In genomic region chr3:60056451-60056850, GRCm38 (mm10) we compare ENCODE assay signal across 10 mouse cellular contexts. TPM values are rescaled to one million over a fixed set of nuclear protein-coding genes. Genes with fewer than 3 reads are reported as not detected.
DNase-seq lines count a peak whose midpoint lies in the region; ATAC-seq and TF ChIP-seq lines count a peak whose summit lies in the region.
"Had no signal": no experiment of that assay in that cellular context is flagged by ENCODE, and none has a peak within 500 bp of the region (broad histone marks: within the 10 kb centered on the region; RNA-seq: fewer than 3 reads in every experiment).

No protein-coding gene starts in this region.

- H3K9ac ChIP-seq in embryonic facial prominence, embryonic 14.5 days (ENCODE audit: low read depth, low read length) = no peak overlapping the region
- H3K9ac ChIP-seq: liver, embryonic 13.5 days had no signal

- H3K36me3 ChIP-seq in embryonic facial prominence, embryonic 14.5 days (ENCODE audit: control insufficient read depth, insufficient read depth, low read length) = no peaks in the 10 kb centered on the region
- H3K36me3 ChIP-seq: liver, embryonic 13.5 days had no signal

- no peak overlapping the region for H3K27ac ChIP-seq in layer of hippocampus, adult 2 months
- no peak overlapping the region for H3K27ac ChIP-seq in embryonic facial prominence, embryonic 14.5 days (replicated peaks; ENCODE audit: low read depth, low read length)
- H3K27ac ChIP-seq: liver, embryonic 13.5 days had no signal

- WGBS in embryonic facial prominence, embryonic 14.5 days = 25% methylated on average over 3 of the region's 3 CpGs

- H3K27me3 ChIP-seq in embryonic facial prominence, embryonic 14.5 days (replicated peaks; ENCODE audit: control insufficient read depth, insufficient read depth, low read length) = no peaks in the 10 kb centered on the region
- H3K27me3 ChIP-seq: liver, embryonic 13.5 days had no signal

- no peak for ATAC-seq in embryonic facial prominence, embryonic 14.5 days (ENCODE audit: low read depth)
- ATAC-seq in megakaryocyte-erythroid progenitor cell, adult 5-6 weeks (replicated peaks; ENCODE audit: low FRiP score, low TSS enrichment, poor library complexity, severe bottlenecking) = no peak

- H3K4me3 ChIP-seq in layer of hippocampus, adult 2 months = no peak overlapping the region
- H3K4me3 ChIP-seq in embryonic facial prominence, embryonic 14.5 days (ENCODE audit: low read depth, low read length) = no peak overlapping the region
- H3K4me3 ChIP-seq: liver, embryonic 13.5 days had no signal

- TF ChIP-seq CTCF in layer of hippocampus, adult 2 months (conservative IDR thresholded peaks at IDR 0.05) = peak; percentile 86

- peak; percentile 31 for DNase-seq in cerebellum, adult 9-10 months
- no peak for DNase-seq in cerebellum, postnatal 4 days (ENCODE audit: low spot score in 2 of 2)
- DNase-seq in layer of hippocampus, adult 2 months (ENCODE audit: low spot score in 2 of 2) = no peak
- DNase-seq in layer of hippocampus, adult 8-10 months (ENCODE audit: low spot score in 2 of 2) = no peak
- DNase-seq in B cell, adult 2 months = peak; percentile 11 to 31
- peak; percentile 63 for DNase-seq in embryonic facial prominence, embryonic 14.5 days (ENCODE audit: low spot score)
- DNase-seq in heart, adult 8-10 months (ENCODE audit: low spot score) = no peak
- DNase-seq: liver, embryonic 13.5 days had no signal

- H3K9me3 ChIP-seq in embryonic facial prominence, embryonic 14.5 days (ENCODE audit: control insufficient read depth, low read length) = no peaks in the 10 kb centered on the region
- H3K9me3 ChIP-seq: liver, embryonic 13.5 days had no signal

- H3K4me2 ChIP-seq in embryonic facial prominence, embryonic 14.5 days (ENCODE audit: low read depth, low read length) = no peak overlapping the region
- H3K4me2 ChIP-seq: liver, embryonic 13.5 days had no signal

- no peaks in the 10 kb centered on the region for H3K4me1 ChIP-seq in embryonic facial prominence, embryonic 14.5 days (ENCODE audit: control insufficient read depth, insufficient read depth, low read length)
- H3K4me1 ChIP-seq: liver, embryonic 13.5 days had no signal

RNA-seq across cellular contexts. Expression of gene Sucnr1, which starts 25.2 kb away (rescaled TPM):
- total RNA-seq in layer of hippocampus, adult 2 months (2021) = not detected
- not detected for total RNA-seq in layer of hippocampus, adult 8-10 months (2022)
- polyA plus RNA-seq in embryonic facial prominence, embryonic 14.5 days (2014; fragmentation: Nextera tagmentation; extraction: Ambion mirVana) = 0.47 and 1.6 TPM in 2 replicates
- total RNA-seq in megakaryocyte-erythroid progenitor cell, adult 5-6 weeks (2014; fragmentation: Nextera tagmentation) = not detected in 2 replicates
- not detected in 2 replicates for total RNA-seq in megakaryocyte-erythroid progenitor cell, adult 5-6 weeks (2017)
- not detected for total RNA-seq in heart, adult 8-10 months (2022)
- total RNA-seq: hematopoietic stem cell, adult 5-6 weeks had no signal

RNA-seq across cellular contexts. Expression of gene Aadac, which starts 30.9 kb away (rescaled TPM):
- not detected for total RNA-seq in layer of hippocampus, adult 2 months (2021)
- total RNA-seq in layer of hippocampus, adult 8-10 months (2022) = not detected
- polyA plus RNA-seq in embryonic facial prominence, embryonic 14.5 days (2014; fragmentation: Nextera tagmentation; extraction: Ambion mirVana) = 0.13 and 0.26 TPM in 2 replicates
- total RNA-seq in megakaryocyte-erythroid progenitor cell, adult 5-6 weeks (2014; fragmentation: Nextera tagmentation) = not detected in 2 replicates
- total RNA-seq in megakaryocyte-erythroid progenitor cell, adult 5-6 weeks (2017) = not detected in 2 replicates
- not detected for total RNA-seq in heart, adult 8-10 months (2022)
- total RNA-seq: hematopoietic stem cell, adult 5-6 weeks had no signal

RNA-seq across cellular contexts. Expression of gene Aadacl2, which starts 49.9 kb away (rescaled TPM):
- not detected for total RNA-seq in layer of hippocampus, adult 2 months (2021)
- not detected for total RNA-seq in layer of hippocampus, adult 8-10 months (2022)
- 0.80 and 0.93 TPM in 2 replicates for polyA plus RNA-seq in embryonic facial prominence, embryonic 14.5 days (2014; fragmentation: Nextera tagmentation; extraction: Ambion mirVana)
- total RNA-seq in megakaryocyte-erythroid progenitor cell, adult 5-6 weeks (2014; fragmentation: Nextera tagmentation) = not detected in 2 replicates
- not detected in 2 replicates for total RNA-seq in megakaryocyte-erythroid progenitor cell, adult 5-6 weeks (2017)
- not detected for total RNA-seq in heart, adult 8-10 months (2022)
- total RNA-seq: hematopoietic stem cell, adult 5-6 weeks had no signal
- polyA plus RNA-seq: liver, embryonic 13.5 days had no signal

Comparison
In these comparisons a context has a peak if more than half of its experiments do, and no peak if none do; other contexts are left out.
1. DNase-seq: peak in cerebellum, adult 9-10 months (single experiment), B cell, adult 2 months (2 of 2) and embryonic facial prominence, embryonic 14.5 days (single experiment); none in cerebellum, postnatal 4 days (0 of 2), layer of hippocampus, adult 2 months (0 of 2), layer of hippocampus, adult 8-10 months (0 of 2) and heart, adult 8-10 months (single experiment).